Mouse (Mus musculus): ENCODE measurements around the gene Rps13. TPM values are rescaled to one million over a fixed set of nuclear protein-coding genes. Genes with fewer than 3 reads are reported as not detected.

Rps13 gene
- polyA plus RNA-seq, 1 experiment from 2014 or later = 814 TPM

GRCm38 (mm10) chr7:116286611-116287355 lies 47.2 kb downstream of the Rps13 start:
- WGBS = 64% methylated on average over 11 of the region's 11 CpGs
- no peak for DNase-seq (ENCODE audit: low spot score)
- Histone ChIP-seq H3K4me3 (no peak overlapping the region), H3K27me3 (ENCODE audit: insufficient read depth, poor library complexity, severe bottlenecking) (no peaks in the 10 kb centered on the region), H3K27ac (peak overlapping the region; percentile 75), H3K9me3 (no peaks in the 10 kb centered on the region), H3K36me3 (no peaks in the 10 kb centered on the region), H3K4me1 (replicated peaks) (peaks cover 74% of the 10 kb centered on the region)

GRCm38 (mm10) chr7:116286173-116286572 lies 47.8 kb downstream of the Rps13 start:
- Histone ChIP-seq H3K4me3 (no peak overlapping the region), H3K36me3 (no peaks in the 10 kb centered on the region), H3K27ac (peak overlapping the region; percentile 75), H3K9me3 (no peaks in the 10 kb centered on the region), H3K4me1 (replicated peaks) (peaks cover 80% of the 10 kb centered on the region), H3K27me3 (ENCODE audit: insufficient read depth, poor library complexity, severe bottlenecking) (no peaks in the 10 kb centered on the region)
- WGBS = 68% methylated on average over 12 of the region's 12 CpGs
- DNase-seq (ENCODE audit: low spot score) = no peak

GRCm38 (mm10) chr7:116285216-116285615 lies 48.8 kb downstream of the Rps13 start:
- no peak for DNase-seq (ENCODE audit: low spot score)
- Histone ChIP-seq H3K27ac (peak overlapping the region; percentile 74), H3K4me1 (replicated peaks) (peaks cover 90% of the 10 kb centered on the region), H3K4me3 (no peak overlapping the region), H3K36me3 (no peaks in the 10 kb centered on the region), H3K9me3 (no peaks in the 10 kb centered on the region), H3K27me3 (ENCODE audit: insufficient read depth, poor library complexity, severe bottlenecking) (no peaks in the 10 kb centered on the region)
- WGBS = 82% methylated on average over 1 of the region's 1 CpGs

DNA sequence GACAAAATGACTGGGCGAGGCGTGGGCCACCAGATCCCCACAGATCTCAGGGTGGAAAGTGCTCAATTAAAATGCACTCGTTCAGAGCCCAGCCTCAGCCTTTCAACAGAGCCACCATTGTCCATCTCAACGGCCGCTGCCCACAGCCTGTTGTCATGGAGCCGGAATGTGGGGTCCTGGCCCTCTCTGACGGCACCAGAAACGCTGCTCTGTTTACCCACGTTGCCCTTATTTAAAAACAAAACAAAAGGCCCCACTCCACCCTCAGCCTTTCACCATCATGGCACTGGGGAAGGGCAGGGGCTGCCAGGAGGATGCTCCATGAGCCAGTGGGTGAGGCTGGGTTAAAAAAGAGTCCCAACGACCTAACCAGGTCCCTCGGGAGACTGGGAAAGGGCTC lies 51.2 kb downstream of the Rps13 start:
- DNase-seq (ENCODE audit: low spot score) = peak; percentile 89
- Histone ChIP-seq H3K9me3 (no peaks in the 10 kb centered on the region), H3K27me3 (ENCODE audit: insufficient read depth, poor library complexity, severe bottlenecking) (no peaks in the 10 kb centered on the region), H3K4me1 (replicated peaks) (peaks cover 100% of the 10 kb centered on the region), H3K27ac (peak overlapping the region; percentile 84), H3K4me3 (peak overlapping the region; percentile 28), H3K36me3 (no peaks in the 10 kb centered on the region)
- 6% methylated on average over 11 of the region's 11 CpGs for WGBS

Other genes with a start within 250 kb of the Rps13 start
- 0.71 and 0.90 TPM in 2 replicates for gene Gm4353, start 249.6 kb downstream of the Rps13 start, polyA plus RNA-seq (2016; fragmentation: Nextera tagmentation; extraction: Ambion mirVana)
- gene Plekha7, start 25.8 kb downstream of the Rps13 start, polyA plus RNA-seq (2016; fragmentation: Nextera tagmentation; extraction: Ambion mirVana) = 20.8 and 22.1 TPM in 2 replicates
- gene Pik3c2a, start 109.3 kb upstream of the Rps13 start, polyA plus RNA-seq (2016; fragmentation: Nextera tagmentation; extraction: Ambion mirVana) = 22.5 and 28.4 TPM in 2 replicates
- 9.9 and 12.0 TPM in 2 replicates for gene Nucb2, start 170.2 kb upstream of the Rps13 start, polyA plus RNA-seq (2016; fragmentation: Nextera tagmentation; extraction: Ambion mirVana)

Measured in hindbrain, embryonic 10.5 days (tissue).